Mouse (Mus musculus): ENCODE measurements at regions not wholly inside any gene's neighbourhood (a gene's known extent, or its start where the extent isn't known, plus 50 kb on each side); places are given as distances from the start of the nearest gene placed in this dataset.

DNA sequence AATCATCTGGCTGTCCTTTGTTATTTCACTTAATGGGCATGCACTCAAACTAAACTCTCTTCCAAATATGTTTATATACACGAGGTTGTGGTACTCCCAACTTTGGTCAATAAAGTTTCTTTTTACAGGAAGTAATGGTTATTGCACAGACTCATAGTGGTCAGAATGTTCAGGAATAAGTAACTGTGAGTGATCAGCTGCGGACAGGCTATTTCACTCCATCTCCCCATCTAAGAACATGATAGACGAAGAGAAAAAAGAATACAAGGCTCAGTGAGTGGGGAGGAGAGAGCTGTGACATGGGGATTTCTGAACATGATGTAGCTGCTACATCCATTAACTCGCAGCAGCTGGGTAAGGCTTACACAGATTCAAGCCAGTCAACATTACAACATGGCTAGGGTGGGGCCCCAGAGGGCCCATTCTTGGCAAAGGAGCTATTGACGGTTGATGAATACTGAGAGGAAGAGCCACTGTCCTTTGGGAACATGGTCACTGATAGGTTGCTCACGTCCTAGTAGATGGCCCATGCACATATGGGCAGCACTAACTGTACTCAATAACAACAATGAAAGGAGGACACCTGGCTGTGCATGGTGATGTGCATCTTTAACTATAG, 98.4 kb upstream of the Pum3 start:
- no peak overlapping the region for H3K27ac ChIP-seq
- TF ChIP-seq EP300 (IDR thresholded peaks at IDR 0.05; ENCODE audit: insufficient read depth, low read depth, low read length) (no peak), CTCF (IDR thresholded peaks at IDR 0.05) (no peak), POLR2A (IDR thresholded peaks at IDR 0.05; ENCODE audit: insufficient read depth, low read depth, low read length) (no peak)
- H3K4me3 ChIP-seq, result no peak overlapping the region
- no peaks in the 10 kb centered on the region for H3K27me3 ChIP-seq (ENCODE audit: control insufficient read depth, insufficient read depth, low read length)
- intact Hi-C loops (cut with DNase I), result no loop called here
- H3K4me1 ChIP-seq (ENCODE audit: control insufficient read depth, insufficient read depth, low read length), result no peaks in the 10 kb centered on the region
- H3K36me3 ChIP-seq (ENCODE audit: control insufficient read depth, insufficient read depth, low read length), result no peaks in the 10 kb centered on the region
- no peak overlapping the region for H3K9ac ChIP-seq (ENCODE audit: low read depth, low read length)
- H3K79me2 ChIP-seq (replicated peaks; ENCODE audit: control insufficient read depth, insufficient read depth, low read length), result no peaks in the 10 kb centered on the region
- no peak for DNase-seq
- 74% methylated on average over 6 of the region's 6 CpGs for WGBS

GRCm38 (mm10) chr19:27519326-27520061, 89.9 kb upstream of the Pum3 start:
- Histone ChIP-seq H3K27ac (no peak overlapping the region), H3K27me3 (ENCODE audit: control insufficient read depth, insufficient read depth, low read length) (no peaks in the 10 kb centered on the region), H3K79me2 (replicated peaks; ENCODE audit: control insufficient read depth, insufficient read depth, low read length) (no peaks in the 10 kb centered on the region), H3K4me1 (ENCODE audit: control insufficient read depth, insufficient read depth, low read length) (no peaks in the 10 kb centered on the region), H3K4me3 (no peak overlapping the region), H3K9ac (ENCODE audit: low read depth, low read length) (no peak overlapping the region), H3K36me3 (ENCODE audit: control insufficient read depth, insufficient read depth, low read length) (no peaks in the 10 kb centered on the region)
- 70% methylated on average over 5 of the region's 5 CpGs for WGBS
- DNase-seq, result no peak
- TF ChIP-seq CTCF (IDR thresholded peaks at IDR 0.05), result no peak
- TF ChIP-seq POLR2A (IDR thresholded peaks at IDR 0.05; ENCODE audit: insufficient read depth, low read depth, low read length), result no peak
- no peak for TF ChIP-seq EP300 (IDR thresholded peaks at IDR 0.05; ENCODE audit: insufficient read depth, low read depth, low read length)
- intact Hi-C loops (cut with DNase I), result no loop called here

DNA sequence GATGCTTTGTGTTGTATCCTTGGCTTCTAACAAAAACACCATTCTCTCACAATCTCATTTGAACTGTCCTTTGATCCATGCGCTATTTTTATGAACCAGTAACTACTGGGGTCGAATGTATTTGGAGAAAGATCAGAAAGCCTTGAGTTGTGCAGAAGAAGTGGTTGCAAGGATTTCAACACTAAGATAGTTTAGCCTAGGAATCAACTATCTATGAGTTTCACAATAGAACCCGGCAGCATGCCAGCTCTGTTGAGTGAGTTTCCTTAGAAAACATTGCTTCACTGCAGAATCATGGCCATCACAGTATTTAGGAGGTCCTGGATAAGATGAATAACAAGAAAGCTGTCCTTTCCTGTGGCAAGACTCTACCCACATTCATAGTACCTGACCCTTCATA, 84.6 kb upstream of the Pum3 start:
- peak; percentile 35 to 44 for DNase-seq
- WGBS, result 53% methylated on average over 3 of the region's 3 CpGs
- TF ChIP-seq POLR2A (IDR thresholded peaks at IDR 0.05; ENCODE audit: insufficient read depth, low read depth, low read length) (no peak), EP300 (IDR thresholded peaks at IDR 0.05; ENCODE audit: insufficient read depth, low read depth, low read length) (no peak), CTCF (IDR thresholded peaks at IDR 0.05) (no peak)

DNA sequence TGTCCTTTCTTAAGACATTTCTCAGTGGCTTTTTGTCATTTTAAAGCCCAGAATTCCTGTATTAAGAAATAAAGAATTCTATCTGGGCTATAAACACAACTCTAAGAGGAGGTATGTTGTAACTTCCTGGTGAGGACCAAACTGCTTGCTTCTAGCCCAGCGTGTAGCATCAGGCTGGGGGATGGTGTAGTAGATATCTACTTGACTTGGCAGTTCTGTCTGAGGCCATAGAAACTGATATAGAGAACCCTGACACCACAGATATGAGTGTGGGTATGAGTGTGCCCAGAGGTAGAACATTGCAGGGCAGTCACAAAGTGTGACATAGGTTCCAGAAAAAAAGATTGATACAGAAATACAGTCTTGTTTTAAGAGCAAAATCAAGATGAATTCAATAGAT, 83.9 kb upstream of the Pum3 start:
- H3K27me3 ChIP-seq (ENCODE audit: control insufficient read depth, insufficient read depth, low read length), result no peaks in the 10 kb centered on the region
- intact Hi-C loops (cut with DNase I), result no loop called here
- no peaks in the 10 kb centered on the region for H3K36me3 ChIP-seq (ENCODE audit: control insufficient read depth, insufficient read depth, low read length)
- DNase-seq, result no peak
- TF ChIP-seq EP300 (IDR thresholded peaks at IDR 0.05; ENCODE audit: insufficient read depth, low read depth, low read length), result no peak
- TF ChIP-seq POLR2A (IDR thresholded peaks at IDR 0.05; ENCODE audit: insufficient read depth, low read depth, low read length), result no peak
- no peak for TF ChIP-seq CTCF (IDR thresholded peaks at IDR 0.05)
- 30% methylated on average over 1 of the region's 1 CpGs for WGBS
- no peaks in the 10 kb centered on the region for H3K4me1 ChIP-seq (ENCODE audit: control insufficient read depth, insufficient read depth, low read length)
- H3K4me3 ChIP-seq, result no peak overlapping the region
- no peak overlapping the region for H3K9ac ChIP-seq (ENCODE audit: low read depth, low read length)
- H3K79me2 ChIP-seq (replicated peaks; ENCODE audit: control insufficient read depth, insufficient read depth, low read length), result no peaks in the 10 kb centered on the region
- no peak overlapping the region for H3K27ac ChIP-seq

More for the DNA sequence above, 84.6 kb upstream of the Pum3 start:
- intact Hi-C loops (cut with DNase I), result no loop called here
- H3K36me3 ChIP-seq (ENCODE audit: control insufficient read depth, insufficient read depth, low read length), result no peaks in the 10 kb centered on the region
- no peak overlapping the region for H3K4me3 ChIP-seq
- no peak overlapping the region for H3K27ac ChIP-seq
- no peaks in the 10 kb centered on the region for H3K4me1 ChIP-seq (ENCODE audit: control insufficient read depth, insufficient read depth, low read length)
- H3K79me2 ChIP-seq (replicated peaks; ENCODE audit: control insufficient read depth, insufficient read depth, low read length), result no peaks in the 10 kb centered on the region
- no peak overlapping the region for H3K9ac ChIP-seq (ENCODE audit: low read depth, low read length)
- H3K27me3 ChIP-seq (ENCODE audit: control insufficient read depth, insufficient read depth, low read length), result no peaks in the 10 kb centered on the region

DNA sequence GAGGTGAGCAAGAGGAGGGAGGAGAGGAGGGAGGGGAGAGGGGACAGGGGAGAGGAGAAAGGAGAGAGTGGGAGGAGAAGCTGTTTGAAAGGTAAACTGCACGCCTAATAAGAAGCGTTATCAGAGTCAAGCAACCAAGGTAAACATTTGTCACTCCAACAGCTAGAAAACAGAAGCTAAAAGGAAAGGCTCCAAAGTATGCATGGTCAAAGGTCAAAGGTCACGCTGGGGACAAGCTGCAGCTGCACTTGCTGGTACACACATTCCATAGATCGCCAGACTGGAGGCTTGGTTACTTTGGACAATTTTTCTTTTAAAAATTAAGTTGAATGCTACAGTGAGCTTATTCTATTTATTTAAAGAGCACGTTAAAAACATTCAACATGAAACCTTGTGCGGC, 81.7 kb upstream of the Pum3 start:
- Histone ChIP-seq H3K36me3 (ENCODE audit: control insufficient read depth, insufficient read depth, low read length) (no peaks in the 10 kb centered on the region), H3K4me3 (no peak overlapping the region), H3K4me1 (ENCODE audit: control insufficient read depth, insufficient read depth, low read length) (no peaks in the 10 kb centered on the region), H3K27me3 (ENCODE audit: control insufficient read depth, insufficient read depth, low read length) (no peaks in the 10 kb centered on the region), H3K79me2 (replicated peaks; ENCODE audit: control insufficient read depth, insufficient read depth, low read length) (no peaks in the 10 kb centered on the region), H3K9ac (ENCODE audit: low read depth, low read length) (no peak overlapping the region), H3K27ac (no peak overlapping the region)
- 47% methylated on average over 6 of the region's 6 CpGs for WGBS
- TF ChIP-seq POLR2A (IDR thresholded peaks at IDR 0.05; ENCODE audit: insufficient read depth, low read depth, low read length), result no peak
- no peak for TF ChIP-seq CTCF (IDR thresholded peaks at IDR 0.05)
- TF ChIP-seq EP300 (IDR thresholded peaks at IDR 0.05; ENCODE audit: insufficient read depth, low read depth, low read length), result no peak
- no peak for DNase-seq
- intact Hi-C loops (cut with DNase I), result no loop called here

DNA sequence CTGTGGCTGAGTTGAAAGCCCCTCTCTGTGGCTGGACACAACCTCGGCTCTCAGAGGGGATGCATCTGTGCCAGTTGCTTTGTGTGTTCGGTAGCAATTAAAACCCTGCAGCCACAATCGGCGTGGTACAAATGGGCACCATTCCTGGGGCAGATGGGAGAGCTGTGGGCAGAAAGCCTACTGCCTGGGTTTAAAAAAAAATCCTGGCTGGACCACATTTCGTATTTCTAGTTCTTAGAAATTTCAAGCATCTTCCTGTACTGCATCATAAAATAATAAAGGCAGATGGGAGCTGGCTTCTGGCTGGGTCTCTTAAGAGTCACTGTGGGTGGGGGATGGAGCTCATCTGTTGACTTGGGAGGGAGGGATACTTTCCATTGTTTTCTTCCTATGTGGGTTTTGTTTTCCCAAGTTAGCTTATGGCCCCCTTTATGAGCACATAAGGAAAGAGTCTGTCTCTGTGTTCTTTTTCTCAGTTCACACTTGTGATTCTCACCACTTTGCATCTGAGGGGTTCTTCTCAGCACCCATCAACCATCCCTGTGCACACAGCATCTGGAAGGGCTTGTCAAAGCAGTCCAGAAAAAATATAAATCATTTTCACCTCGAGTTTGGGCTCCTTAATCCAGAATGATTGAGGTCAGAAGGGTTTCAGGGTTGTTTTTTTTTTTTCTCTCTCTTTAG, 80.5 kb upstream of the Pum3 start:
- Histone ChIP-seq H3K4me3 (no peak overlapping the region), H3K27ac (no peak overlapping the region), H3K36me3 (ENCODE audit: control insufficient read depth, insufficient read depth, low read length) (no peaks in the 10 kb centered on the region), H3K4me1 (ENCODE audit: control insufficient read depth, insufficient read depth, low read length) (no peaks in the 10 kb centered on the region), H3K79me2 (replicated peaks; ENCODE audit: control insufficient read depth, insufficient read depth, low read length) (no peaks in the 10 kb centered on the region), H3K9ac (ENCODE audit: low read depth, low read length) (no peak overlapping the region), H3K27me3 (ENCODE audit: control insufficient read depth, insufficient read depth, low read length) (no peaks in the 10 kb centered on the region)
- 69% methylated on average over 6 of the region's 6 CpGs for WGBS
- intact Hi-C loops (cut with DNase I), result no loop called here
- DNase-seq, result no peak
- TF ChIP-seq EP300 (IDR thresholded peaks at IDR 0.05; ENCODE audit: insufficient read depth, low read depth, low read length) (no peak), CTCF (IDR thresholded peaks at IDR 0.05) (no peak), POLR2A (IDR thresholded peaks at IDR 0.05; ENCODE audit: insufficient read depth, low read depth, low read length) (no peak)

Measured in heart, adult 2 months (tissue).